Mouse (Mus musculus): ENCODE data around the gene Zfp683. TPM values are rescaled to one million over a fixed set of nuclear protein-coding genes. Genes with fewer than 3 reads are reported as not detected.

Zfp683 gene
- total RNA-seq, 2 experiments from 2014 or later: not detected

DNA sequence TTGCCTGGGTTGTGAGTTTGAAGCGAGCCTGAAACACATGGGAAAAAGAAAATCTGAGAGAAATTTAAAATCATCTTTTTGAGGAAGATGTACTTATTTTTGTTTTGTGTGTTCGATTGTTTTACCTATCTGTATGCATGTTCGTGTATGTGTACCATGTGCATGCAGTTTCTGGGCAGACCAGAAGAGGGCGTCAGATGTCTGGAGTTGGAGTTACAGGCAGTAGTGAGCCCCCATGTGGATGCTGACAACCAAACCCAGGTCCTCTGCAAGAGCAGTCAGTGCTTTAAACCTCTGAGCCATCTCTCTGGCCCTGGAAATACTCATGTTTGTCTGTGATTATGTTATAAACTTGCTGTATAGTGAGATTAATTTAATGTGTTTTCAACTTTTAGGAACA lies 31.4 kb downstream of the Zfp683 start:
- no peak for DNase-seq (ENCODE audit: low spot score in 2 of 2)
- intact Hi-C loops (cut with DNase I): no loop called here

DNA sequence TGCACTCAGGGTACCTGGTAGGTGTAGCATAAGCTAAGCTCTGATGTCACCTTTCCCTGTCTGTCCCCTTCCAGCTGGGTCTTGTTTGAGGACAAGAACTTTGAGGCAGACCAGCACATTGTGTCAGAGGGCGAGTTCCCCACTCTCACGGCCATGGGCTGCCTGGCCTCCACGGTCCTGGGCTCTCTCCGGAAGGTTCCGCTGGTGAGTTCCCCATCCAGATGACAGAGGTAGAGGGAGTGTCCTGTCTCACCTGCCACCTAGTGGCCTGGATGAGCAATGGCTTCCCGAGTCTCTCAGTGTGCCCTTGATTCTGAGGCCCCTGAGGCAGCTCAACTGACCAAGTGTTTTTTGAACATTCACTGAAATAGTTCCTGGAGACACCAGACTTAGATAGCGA lies 33.8 kb downstream of the Zfp683 start:
- DNase-seq (ENCODE audit: low spot score in 2 of 2): peak in 1 of 2 experiments; percentile 14
- intact Hi-C loops (cut with DNase I): no loop called here

DNA sequence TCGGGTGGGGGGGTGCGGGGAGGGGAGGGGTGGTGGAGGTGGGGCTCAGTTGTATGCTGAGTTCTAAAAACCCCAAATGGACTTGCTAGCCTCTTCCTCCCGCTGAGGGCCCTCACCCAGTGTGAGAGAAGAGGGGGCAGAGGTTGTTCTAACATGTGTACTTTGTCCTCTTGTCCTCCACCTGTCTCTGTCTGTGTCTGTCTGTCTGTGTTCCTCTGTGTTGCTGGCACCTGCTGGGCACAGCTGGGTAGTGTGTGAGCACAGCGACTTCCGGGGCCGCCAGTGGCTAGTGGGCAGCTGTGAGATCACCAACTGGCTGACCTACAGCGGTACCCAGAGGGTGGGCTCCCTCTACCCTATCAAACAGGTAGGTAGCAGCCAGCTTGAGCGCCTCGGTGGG lies 35.4 kb downstream of the Zfp683 start:
- intact Hi-C loops (cut with DNase I): loop anchor here (2.0 kb wide), 1 partner anchor 52 kb away; no protein-coding TSS in a partner anchor

DNA sequence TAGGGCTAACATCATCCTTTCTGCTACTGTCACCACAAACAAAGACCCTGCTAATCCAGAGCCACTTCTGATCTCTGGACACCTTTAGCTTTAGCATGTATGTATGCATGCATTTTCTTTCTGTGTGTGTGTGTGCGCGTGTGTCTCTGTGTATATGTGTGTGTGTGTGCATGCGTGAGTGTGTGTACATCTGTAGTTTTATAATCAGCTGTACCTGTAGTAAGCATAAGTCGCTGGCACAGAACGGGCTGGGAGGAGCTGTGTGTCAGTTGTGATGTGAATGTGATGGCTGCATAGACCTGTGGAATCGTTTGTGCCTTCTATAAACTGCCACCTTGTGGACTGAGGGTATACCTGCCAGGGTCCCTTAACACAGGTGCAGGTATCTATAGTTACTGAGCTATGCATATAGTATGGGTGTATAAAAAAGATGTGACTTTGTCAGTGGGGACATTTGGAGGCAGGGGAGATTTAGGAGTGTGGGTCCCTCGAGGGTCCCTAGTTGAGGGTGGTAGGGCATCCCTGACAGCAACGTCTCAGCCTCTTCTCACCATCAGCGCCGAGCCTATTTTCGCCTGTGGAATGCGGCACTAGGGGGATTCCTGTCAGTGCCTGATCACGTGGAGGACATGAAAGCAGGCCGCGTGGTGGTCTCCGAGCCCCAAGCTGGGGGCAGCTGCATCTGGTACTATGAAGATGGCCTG lies 37.0 kb downstream of the Zfp683 start:
- intact Hi-C loops (cut with DNase I): no loop called here
- no peak for DNase-seq (ENCODE audit: low spot score in 2 of 2)

More for the DNA sequence above, 35.4 kb downstream of the Zfp683 start:
- no peak for DNase-seq (ENCODE audit: low spot score in 2 of 2)

DNA sequence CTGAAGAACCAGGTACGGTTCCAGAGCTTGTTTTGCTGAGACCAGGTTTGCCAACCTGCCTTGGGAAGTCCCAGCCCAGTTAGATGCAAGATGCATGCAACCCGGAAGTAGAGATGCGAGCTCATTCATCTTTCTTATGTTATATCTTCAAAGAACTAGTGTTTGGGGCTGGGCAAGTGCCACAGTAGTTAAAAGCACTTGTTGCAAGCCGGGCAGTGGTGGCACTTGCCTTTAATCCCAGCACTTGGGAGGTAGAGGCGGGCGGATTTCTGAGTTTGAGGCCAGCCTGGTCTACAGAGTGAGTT lies 37.5 kb downstream of the Zfp683 start:
- intact Hi-C loops (cut with DNase I): no loop called here
- DNase-seq (ENCODE audit: low spot score in 2 of 2): no peak

DNA sequence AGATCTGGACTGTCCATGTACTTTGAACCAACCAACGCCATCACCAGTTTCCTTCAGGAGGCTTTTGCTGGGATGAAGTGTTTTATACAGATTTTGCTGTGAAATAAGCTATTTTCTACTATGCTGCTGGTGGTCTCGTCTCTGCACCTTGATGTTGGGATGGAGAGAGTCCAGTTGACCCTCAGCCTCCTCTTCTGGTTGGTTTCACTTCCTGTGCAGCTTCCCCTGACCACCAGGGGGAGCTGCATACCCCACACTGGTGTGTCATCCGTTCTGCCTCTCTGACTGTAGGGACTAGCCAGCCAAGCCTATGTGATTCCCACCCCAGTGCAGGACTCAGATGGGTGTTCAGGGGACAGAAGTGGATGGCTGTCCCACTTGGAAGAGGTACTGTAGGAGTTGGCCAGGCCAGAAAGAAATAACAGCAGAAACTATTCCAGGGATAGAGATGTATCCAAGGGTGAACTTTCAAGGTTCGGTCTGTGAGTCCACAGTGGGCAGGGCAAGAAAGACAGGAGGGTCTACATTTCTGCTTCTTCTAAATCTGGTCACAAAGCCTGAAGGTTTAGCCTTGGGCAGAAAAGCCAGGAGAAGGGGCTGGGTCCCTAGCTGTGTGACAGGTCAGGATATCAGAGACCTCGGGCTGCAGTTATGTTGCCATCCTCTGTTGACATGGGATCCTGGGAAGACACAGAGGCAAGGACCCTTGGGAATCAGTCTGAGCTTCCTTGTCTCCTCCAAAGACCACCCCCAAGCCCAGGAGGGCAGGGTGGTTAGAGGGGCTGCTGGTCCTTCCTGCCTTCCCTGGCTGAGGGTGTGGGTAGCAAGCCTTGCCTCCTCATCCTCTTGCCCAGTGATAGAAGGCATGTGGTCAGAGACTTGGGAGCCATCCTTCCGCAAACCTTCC lies 39.0 kb downstream of the Zfp683 start:
- intact Hi-C loops (cut with DNase I): no loop called here

DNA sequence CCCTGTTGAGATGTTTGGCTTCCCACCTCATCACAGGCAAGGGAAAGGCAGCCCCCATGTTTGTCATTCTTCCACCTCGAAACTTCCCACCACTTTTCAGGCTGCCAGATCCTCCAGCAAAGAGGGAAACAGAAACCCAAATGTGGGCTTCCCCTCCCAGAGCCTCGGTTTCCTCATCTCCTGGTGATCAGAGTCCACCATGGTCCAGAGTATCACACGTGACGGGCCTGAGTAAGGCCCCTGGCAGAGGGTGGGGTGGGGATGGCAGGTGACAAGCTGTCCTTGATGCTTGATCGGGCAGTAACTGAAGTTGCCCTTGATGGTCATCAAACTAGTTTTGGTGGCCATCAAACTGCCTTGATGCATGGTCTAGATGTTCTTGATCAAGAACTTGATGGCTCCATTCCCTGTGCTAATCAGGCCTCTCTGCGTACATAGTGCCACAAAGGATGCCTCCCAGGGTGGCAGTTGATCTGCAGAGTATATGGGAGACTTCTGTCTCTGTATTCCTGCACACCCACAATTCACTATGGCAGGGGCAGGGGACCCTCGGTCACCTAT lies 40.4 kb downstream of the Zfp683 start:
- intact Hi-C loops (cut with DNase I): no loop called here
- DNase-seq (ENCODE audit: low spot score in 2 of 2): no peak

More for the DNA sequence above, 39.0 kb downstream of the Zfp683 start:
- DNase-seq (ENCODE audit: low spot score in 2 of 2): peak; percentile 34 to 48

DNA sequence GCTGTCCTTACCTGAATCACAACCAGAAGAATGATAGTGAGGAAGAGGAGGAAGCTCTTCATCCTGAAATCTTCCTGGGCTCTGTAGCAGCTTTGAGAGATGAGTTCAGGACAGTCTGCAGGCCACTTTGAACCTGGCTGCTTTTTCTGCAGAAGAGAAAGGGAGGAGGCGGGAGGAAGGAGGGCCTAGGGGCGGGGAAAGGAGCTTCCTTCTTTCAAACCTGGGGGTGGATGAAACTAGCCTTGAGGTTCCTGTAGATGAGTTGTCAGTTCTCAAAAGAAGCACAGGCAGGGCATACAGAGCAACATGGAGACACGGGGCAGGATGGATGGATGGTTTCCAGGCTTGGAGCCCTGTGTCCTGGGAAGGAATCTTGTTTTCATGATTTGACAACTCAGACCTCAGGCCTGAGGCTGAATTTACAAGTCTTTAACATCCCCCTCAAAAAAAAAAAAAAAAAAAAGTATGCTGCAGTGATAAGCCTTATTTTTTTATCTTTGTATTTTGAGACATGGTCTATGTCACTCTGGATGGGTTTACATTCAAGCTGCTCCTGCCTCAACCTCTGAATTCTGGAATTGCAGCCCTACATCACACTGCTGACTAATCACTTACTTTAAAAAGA lies 41.4 kb downstream of the Zfp683 start, which contains the start of gene Cd52:
Gene Cd52, minus strand, starts transcription at position 160 of the 625 bp plus-strand sequence.
- intact Hi-C loops (cut with DNase I): no loop called here
- DNase-seq (ENCODE audit: low spot score in 2 of 2): peak in 1 of 2 experiments; percentile 17

DNA sequence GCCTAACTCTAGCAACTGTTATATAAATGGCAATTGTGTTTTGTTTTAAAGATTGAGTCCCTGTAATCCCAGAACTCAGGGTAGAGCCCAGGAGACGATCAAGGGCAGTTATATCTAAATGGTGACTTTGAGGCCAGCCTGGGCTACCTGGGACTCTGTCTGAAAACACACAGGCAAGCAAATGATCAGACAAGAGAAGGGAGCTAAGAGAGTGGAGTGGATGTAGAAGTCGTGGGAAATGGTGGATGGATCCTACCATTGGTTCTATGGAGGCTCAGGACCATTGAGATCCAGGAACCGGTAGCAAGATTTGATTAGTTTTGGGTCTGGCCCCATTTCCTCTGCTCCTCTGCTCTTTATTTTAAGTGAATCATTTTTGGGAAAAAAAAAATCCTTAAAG lies 42.5 kb downstream of the Zfp683 start:
- DNase-seq (ENCODE audit: low spot score in 2 of 2): no peak
- intact Hi-C loops (cut with DNase I): no loop called here

DNA sequence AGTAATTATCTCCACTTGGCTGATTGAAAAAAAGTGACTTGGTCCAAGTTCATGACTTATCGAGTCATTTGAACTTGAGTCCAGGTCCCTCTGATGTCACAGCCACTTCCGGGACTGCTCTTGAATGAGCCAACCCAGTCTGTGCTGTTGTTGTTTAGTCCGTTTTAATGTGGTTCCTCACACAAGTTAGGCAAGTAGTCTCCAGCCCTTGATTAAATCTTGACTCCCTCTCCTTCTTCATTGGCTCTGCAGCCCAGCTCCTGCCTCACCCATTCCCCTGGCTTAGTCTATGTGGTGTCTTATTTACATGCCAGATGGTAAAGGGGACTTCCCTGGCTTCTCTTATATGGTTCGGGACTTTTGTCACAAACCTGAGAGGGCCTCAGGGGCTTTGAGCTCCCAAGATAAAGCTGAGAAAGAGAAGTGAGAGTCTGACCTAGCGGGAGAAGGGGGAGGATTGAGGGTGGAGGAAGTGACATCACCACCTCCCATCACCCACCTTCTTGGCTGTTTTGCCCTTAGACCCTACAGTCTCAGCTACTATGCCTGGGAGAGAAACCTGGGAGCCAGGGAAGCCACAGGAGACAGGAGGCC lies 43.5 kb downstream of the Zfp683 start:
- intact Hi-C loops (cut with DNase I): no loop called here
- no peak for DNase-seq (ENCODE audit: low spot score in 2 of 2)

DNA sequence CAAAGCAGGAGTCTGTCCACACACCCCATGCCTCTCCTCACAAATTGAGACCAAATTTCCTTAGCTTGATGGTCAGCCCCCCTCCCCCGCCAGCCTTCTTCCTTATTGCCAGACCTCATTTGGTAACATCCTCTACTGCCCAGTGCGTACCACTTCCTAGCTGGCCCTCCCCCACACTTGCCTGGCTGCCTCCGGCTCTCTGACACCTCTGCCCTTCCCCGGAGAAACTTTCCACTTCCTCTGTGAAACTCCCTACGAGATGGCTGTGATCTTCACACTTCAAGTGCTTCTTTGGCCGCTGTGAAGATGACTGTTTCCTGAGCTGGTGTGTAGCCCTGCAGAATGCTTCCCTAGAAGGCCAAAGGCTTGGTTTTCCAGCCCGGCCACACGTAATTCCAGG lies 45.0 kb downstream of the Zfp683 start:
- DNase-seq (ENCODE audit: low spot score in 2 of 2): peak; percentile 45 to 62

DNA sequence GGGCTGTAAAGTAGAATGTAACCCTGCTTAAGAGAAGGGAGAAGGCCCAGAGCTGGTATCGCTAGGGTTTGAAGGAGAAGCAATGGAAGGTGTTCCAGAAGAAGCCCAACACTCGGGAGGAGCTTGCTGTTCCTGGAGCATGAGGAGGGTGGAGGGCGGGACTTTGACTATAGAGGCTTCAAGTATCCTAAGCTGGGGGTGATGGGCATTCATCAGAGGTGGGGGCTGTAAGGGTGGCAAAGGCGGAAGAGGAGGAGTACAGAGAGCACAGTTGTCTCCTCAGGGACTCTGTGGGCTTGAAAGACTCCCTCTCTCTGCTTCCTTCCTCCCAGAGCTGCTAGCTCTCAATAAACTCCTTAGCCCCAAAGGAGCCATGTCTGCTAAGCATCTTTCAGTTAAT lies 46.6 kb downstream of the Zfp683 start:
- no peak for DNase-seq (ENCODE audit: low spot score in 2 of 2)
- intact Hi-C loops (cut with DNase I): no loop called here

More for the DNA sequence above, 45.0 kb downstream of the Zfp683 start:
- intact Hi-C loops (cut with DNase I): no loop called here

DNA sequence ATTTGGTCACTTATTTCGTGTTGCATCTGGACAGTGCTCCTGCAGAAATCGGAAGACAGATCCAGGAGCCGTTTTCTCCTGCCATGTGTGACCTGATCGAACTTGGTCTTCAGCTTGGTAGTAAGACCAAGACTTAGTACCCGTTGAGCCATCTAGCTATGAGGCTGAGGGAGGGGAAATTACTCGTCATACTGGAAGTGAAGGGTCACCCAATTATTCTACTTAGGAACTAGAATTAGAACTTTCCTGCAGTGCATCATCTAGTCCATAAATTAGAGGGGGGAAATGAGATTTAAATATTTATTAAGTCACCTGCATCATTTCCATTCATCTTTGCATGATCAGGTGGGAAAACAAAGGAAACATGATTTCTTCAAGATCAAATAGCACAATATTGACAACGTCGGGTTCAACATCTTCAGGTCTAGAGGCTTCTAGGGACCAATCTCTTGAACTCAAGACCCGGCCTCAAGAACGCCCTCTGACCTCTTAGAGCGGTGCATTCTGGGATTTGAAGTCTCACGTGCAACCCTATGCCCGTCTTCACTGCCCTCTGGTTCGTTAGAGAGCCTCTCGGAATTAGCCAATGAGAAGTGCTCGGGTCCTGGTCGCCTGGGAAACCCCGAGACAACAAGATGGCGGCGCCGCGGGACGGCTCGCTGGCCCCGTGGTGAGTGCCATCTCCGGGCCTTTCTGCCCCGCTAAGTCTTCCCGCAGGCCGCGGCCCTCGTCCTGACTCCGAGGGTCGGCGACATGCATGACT lies 48.5 kb downstream of the Zfp683 start, which contains the start of gene Ubxn11:
Gene Ubxn11, plus strand, starts transcription at position 592 of the 763 bp plus-strand sequence.
- DNase-seq (ENCODE audit: low spot score in 2 of 2): peak; percentile 93
- intact Hi-C loops (cut with DNase I): no loop called here

DNA sequence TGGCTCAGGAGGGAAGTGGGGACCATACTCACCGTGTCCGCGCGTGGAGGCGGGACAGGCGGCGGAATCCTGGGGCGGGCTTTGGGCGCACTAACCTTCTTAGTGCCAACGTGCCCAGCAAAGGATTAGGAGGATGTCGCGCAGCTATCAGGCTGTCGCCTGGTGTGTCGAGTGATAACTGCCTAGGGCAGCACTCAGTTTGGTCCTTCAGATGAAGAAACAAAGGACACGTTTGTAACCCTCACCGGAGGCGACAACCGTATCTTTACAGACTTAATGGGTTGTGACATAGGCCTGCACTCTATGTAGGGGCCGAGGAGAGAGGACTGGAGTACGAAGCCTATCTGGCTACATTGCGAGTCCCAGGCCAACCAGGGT lies 49.1 kb downstream of the Zfp683 start:
- no peak for DNase-seq (ENCODE audit: low spot score in 2 of 2)
- intact Hi-C loops (cut with DNase I): no loop called here

DNA sequence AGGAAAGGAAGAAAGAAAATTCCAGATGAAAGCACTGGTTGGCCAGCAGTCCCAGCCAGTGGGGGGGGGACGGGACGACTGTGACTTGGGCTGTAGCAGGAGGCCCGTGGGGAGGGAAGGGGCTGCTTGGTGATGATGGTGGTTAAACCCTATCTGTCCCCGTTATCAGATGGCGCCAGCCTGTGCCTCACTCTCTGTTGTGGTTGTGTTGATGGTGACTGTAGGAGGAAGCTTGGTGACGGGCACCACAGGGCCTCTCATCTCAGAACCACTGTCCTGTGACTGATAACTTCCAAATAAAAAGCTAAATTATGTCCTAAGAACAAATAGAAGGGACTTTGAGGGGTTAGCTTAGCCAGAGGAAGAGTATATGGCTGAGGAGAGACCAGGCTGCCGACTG lies 52.5 kb downstream of the Zfp683 start:
- no peak for DNase-seq (ENCODE audit: low spot score in 2 of 2)
- intact Hi-C loops (cut with DNase I): no loop called here

DNA sequence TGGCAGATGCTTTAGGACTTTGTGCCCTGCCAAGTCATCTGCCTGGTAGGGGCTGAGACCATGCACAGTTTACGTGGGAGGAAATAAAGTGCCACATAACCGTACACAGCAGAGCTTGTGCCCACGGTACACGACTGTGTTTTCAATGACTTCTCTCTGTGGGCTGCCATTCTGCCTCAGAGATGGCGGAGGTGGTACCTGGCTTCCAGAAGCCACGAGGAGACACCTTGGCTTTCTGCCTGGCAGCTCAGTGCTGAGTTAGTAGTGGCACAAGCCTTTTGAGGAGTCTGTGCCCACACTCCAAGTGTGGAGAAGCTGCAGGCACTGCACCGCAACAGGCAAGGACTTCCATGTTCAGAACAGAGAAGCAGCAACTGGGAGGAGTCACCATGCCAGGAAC lies 54.1 kb downstream of the Zfp683 start:
- peak; percentile 40 to 41 for DNase-seq (ENCODE audit: low spot score in 2 of 2)
- intact Hi-C loops (cut with DNase I): no loop called here

DNA sequence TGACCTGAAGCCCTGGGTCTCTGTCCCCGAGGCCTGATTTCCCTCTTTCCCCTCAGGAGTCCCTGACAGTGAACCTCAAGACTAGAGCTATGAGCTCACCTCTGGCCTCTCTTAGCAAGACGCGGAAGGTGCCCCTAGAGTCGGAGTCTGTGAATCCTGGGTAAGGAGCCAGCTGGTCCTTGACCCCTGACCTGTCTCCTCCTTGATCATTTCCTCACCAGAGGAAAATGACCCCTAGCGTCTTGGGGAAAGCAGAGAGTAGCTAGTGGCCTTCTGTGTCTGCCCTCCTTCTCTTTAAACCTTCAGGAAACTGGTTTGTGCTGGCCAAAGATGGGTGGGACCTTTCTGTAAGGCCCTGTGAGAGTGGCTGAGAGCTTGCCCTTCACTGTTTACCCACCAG lies 54.6 kb downstream of the Zfp683 start:
- intact Hi-C loops (cut with DNase I): no loop called here
- DNase-seq (ENCODE audit: low spot score in 2 of 2): no peak

All from left cerebral cortex, postnatal 14 days (tissue).